Mouse (Mus musculus): ENCODE measurements around the gene Mettl27. TPM values are rescaled to one million over a fixed set of nuclear protein-coding genes. Genes with fewer than 3 reads are reported as not detected.
A peak's percentile ranks its signal among the peaks of the same experiment; 100 is the strongest.

Gene Mettl27
- polyA plus RNA-seq, 1 experiment from 2014 or later = 6.8 TPM

DNA sequence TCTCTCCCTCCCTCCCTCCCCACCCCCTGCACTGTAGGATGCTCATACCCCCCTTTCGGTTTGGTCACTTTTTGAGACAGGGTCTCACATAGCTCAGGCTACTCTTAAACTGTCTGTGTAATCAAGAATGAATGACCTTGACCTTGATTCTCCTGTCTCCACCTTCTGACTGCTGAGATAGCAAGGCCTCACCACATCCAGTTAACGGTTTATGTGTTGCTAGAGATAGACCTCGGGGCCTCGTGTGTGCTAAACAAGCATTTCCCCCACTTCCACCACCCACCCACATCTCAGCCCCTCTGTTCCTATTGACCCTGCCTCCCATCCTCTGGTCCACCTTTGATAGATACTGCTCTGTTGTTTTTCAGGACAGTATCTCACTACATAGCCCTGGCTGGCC, 45.7 kb downstream of the Mettl27 start:
- Histone ChIP-seq H3K4me3 (no peak overlapping the region), H3K4me2 (no peak overlapping the region), H3K4me1 (replicated peaks) (no peaks in the 10 kb centered on the region), H3K27ac (replicated peaks) (no peak overlapping the region), H3K9me3 (no peaks in the 10 kb centered on the region), H3K9ac (no peak overlapping the region), H3K36me3 (no peaks in the 10 kb centered on the region), H3K27me3 (no peaks in the 10 kb centered on the region)
- ATAC-seq (ENCODE audit: low FRiP score, low read depth) = no peak
- WGBS = 92% methylated on average over 4 of the region's 4 CpGs

DNA sequence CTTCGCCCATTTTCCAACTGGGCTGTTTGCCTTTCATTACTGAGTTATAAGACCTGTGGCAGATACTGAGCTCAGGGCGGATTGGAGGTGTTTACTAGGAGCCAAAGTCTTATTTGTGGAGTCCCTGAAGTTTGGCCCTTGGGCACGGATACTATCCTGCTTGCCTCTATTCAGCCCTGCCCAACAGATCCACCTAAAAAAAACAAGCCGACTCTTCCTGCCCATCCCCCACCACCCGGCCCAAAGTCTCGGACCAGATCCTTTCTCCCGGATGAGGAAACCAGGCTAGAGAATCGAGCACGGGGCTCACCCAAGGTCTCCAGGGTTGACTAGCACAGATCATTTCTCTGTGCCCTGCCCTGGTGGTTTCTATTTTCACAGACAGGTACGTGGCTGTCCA, 49.0 kb downstream of the Mettl27 start:
- Histone ChIP-seq H3K36me3 (no peaks in the 10 kb centered on the region), H3K4me2 (no peak overlapping the region), H3K4me3 (no peak overlapping the region), H3K9ac (no peak overlapping the region), H3K4me1 (replicated peaks) (peaks cover 7% of the 10 kb centered on the region), H3K9me3 (no peaks in the 10 kb centered on the region), H3K27me3 (peaks cover 19% of the 10 kb centered on the region), H3K27ac (replicated peaks) (no peak overlapping the region)
- WGBS = 73% methylated on average over 10 of the region's 10 CpGs
- no peak for ATAC-seq (ENCODE audit: low FRiP score, low read depth)

DNA sequence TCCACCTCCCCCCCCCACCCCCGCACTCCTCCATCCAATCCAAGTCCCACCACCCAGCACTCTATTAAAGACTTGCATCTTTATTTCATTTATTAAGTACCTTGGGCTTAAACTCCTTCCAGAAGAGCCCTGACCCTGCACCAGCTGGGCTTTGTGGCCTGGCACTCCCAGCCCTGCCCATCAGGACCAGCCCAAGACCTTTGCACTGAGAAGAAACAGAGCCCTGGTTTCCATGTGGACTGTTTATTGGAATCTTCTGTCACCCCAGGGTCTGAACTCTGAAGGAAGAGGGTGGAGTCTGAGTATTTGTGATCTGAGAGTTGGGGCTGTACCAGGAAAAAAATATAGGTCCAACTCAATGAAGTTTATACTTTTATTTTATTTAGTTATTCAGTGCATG, 50.9 kb downstream of the Mettl27 start:
- no peaks in the 10 kb centered on the region for H3K9me3 ChIP-seq
- H3K4me2 ChIP-seq = no peak overlapping the region
- peaks cover 16% of the 10 kb centered on the region for H3K4me1 ChIP-seq (replicated peaks)
- ATAC-seq (ENCODE audit: low FRiP score, low read depth) = no peak
- H3K4me3 ChIP-seq = no peak overlapping the region
- WGBS = 90% methylated on average over 1 of the region's 1 CpGs
- no peak overlapping the region for H3K9ac ChIP-seq
- peaks cover 38% of the 10 kb centered on the region for H3K27me3 ChIP-seq
- no peak overlapping the region for H3K27ac ChIP-seq (replicated peaks)
- H3K36me3 ChIP-seq = no peaks in the 10 kb centered on the region

DNA sequence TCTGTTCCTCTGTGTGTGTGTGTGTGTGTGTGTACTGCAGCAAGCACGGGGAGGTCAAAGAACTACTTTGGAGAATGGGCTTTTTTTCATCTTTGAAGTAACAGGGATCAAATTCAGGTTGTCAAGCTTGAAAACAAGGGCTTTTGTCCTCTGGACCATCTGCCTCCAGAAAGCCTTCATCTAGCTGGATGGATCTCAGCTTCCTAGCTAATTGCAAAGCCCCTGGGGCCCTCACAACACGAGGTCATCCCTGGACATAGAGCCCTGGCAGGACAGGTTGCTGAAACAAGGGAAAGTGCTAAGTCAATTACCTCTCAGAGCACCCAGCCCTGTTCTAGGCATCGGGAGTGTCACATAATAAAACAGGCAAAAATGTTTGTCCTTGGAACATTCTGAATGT, 51.6 kb downstream of the Mettl27 start:
- H3K9ac ChIP-seq = no peak overlapping the region
- no peak for ATAC-seq (ENCODE audit: low FRiP score, low read depth)
- H3K4me3 ChIP-seq = no peak overlapping the region
- no peaks in the 10 kb centered on the region for H3K9me3 ChIP-seq
- no peak overlapping the region for H3K4me2 ChIP-seq
- H3K4me1 ChIP-seq (replicated peaks) = peaks cover 16% of the 10 kb centered on the region
- no peaks in the 10 kb centered on the region for H3K36me3 ChIP-seq
- H3K27me3 ChIP-seq = peaks cover 43% of the 10 kb centered on the region
- H3K27ac ChIP-seq (replicated peaks) = no peak overlapping the region
- WGBS = 3% methylated on average over 3 of the region's 3 CpGs

DNA sequence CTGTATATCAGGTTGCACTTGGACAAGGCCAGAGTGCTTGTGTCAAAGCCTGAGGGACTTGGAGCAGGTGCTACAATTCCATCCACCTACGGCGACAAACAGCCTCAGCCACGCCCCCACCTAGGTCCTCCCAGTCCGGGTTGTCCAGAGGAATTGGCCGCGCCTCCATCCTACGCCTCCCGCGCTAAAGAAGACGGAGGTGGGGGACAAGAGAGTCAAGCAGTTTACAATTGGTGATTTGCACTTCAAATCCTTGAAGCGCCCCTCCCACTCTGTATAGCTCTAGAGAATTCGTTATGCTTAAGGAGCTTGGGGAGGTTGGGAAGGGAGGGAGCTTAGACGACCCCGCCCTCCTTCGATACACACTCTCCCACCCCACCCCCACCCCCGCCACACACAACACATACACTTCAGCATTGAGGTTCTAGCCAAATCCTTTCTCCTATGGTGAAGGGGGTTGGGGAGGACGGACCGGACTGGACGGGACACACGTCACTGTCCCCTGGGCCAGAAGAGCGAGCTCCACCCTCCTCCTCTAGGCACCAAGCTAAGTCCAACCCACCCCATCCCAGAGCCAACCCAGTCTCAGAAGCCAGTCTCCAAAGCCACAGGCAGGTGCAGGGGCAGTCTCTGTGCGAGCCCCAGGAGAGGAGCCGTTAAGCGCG, 53.6 kb downstream of the Mettl27 start, which contains the start of gene Cldn3:
TSS of gene Cldn3 (plus strand) at position 582 of the 665 bp plus-strand sequence.
- H3K27ac ChIP-seq (replicated peaks) = no peak within 1 kb of the TSS
- H3K9me3 ChIP-seq = no peaks in the 10 kb centered on the region
- peak within 1 kb of the TSS; percentile 45 for H3K4me2 ChIP-seq
- H3K4me1 ChIP-seq (replicated peaks) = peaks cover 16% of the 10 kb centered on the region
- no peak within 1 kb of the TSS for H3K9ac ChIP-seq
- ATAC-seq (ENCODE audit: low FRiP score, low read depth) = peak; percentile 67
- H3K4me3 ChIP-seq = peak within 1 kb of the TSS; percentile 28
- no peaks in the 10 kb centered on the region for H3K36me3 ChIP-seq
- H3K27me3 ChIP-seq = peaks cover 49% of the 10 kb centered on the region
- 1% methylated on average over 25 of the region's 25 CpGs for WGBS

DNA sequence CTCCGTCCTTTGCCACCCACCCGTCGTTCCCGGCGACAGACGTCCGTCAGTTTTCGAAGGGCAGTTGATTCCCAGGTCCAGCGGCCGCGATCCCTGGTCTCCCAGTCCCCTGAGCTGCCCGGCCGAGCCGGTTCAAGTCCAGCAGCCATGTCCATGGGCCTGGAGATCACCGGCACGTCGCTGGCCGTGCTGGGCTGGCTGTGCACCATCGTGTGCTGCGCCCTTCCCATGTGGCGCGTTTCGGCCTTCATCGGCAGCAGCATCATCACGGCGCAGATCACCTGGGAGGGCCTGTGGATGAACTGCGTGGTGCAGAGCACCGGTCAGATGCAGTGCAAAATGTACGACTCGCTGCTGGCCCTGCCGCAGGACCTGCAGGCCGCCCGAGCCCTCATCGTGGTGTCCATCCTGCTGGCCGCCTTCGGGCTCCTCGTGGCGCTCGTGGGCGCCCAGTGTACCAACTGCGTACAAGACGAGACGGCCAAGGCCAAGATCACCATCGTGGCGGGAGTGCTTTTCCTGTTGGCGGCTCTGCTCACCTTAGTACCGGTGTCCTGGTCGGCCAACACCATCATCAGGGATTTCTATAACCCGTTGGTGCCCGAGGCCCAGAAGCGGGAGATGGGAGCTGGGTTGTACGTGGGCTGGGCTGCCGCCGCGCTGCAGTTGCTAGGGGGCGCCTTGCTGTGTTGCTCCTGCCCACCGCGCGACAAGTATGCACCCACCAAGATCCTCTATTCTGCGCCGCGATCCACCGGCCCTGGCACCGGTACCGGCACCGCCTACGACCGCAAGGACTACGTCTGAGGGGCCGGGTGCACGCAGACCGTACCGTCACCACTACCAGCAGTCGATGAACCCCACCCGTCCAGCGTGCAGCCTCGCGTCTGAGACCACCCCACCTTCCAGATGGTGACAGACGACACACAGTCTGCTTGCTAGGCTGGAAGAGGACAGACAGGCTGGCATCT, 54.4 kb downstream of the Mettl27 start:
- H3K27ac ChIP-seq (replicated peaks) = no peak overlapping the region
- peak; percentile 8; the same call in 1 of the 2 replicates for ATAC-seq (ENCODE audit: low FRiP score, low read depth)
- 2% methylated on average over 79 of the region's 79 CpGs for WGBS
- H3K27me3 ChIP-seq = peaks cover 49% of the 10 kb centered on the region
- H3K9ac ChIP-seq = no peak overlapping the region
- H3K4me3 ChIP-seq = peak overlapping the region; percentile 28
- H3K9me3 ChIP-seq = no peaks in the 10 kb centered on the region
- H3K4me2 ChIP-seq = peak overlapping the region; percentile 45
- peaks cover 16% of the 10 kb centered on the region for H3K4me1 ChIP-seq (replicated peaks)
- no peaks in the 10 kb centered on the region for H3K36me3 ChIP-seq

DNA sequence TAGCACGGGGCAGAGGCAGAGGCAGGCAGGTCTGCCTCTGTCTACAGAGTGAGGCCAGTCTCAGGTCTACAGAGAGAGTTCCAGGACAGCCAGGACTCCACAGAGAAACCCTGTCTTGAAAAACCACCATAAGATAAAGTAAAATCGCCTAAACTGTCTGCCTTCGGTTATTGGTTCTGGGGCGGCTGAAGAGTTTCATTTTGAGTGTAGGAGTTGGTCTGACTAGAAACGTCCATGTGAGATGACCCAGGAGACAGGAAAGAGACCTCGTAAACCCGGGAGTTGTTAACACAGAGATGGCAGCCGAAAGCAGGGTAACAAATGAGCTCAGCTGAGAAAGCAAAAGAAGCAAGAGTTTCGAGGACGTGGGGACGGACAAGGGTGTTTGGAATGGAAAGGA, 57.0 kb downstream of the Mettl27 start:
- no peak for ATAC-seq (ENCODE audit: low FRiP score, low read depth)
- no peak overlapping the region for H3K27ac ChIP-seq (replicated peaks)
- H3K36me3 ChIP-seq = no peaks in the 10 kb centered on the region
- H3K4me3 ChIP-seq = no peak overlapping the region
- no peak overlapping the region for H3K9ac ChIP-seq
- H3K4me2 ChIP-seq = no peak overlapping the region
- 79% methylated on average over 11 of the region's 11 CpGs for WGBS
- H3K4me1 ChIP-seq (replicated peaks) = peaks cover 16% of the 10 kb centered on the region
- H3K27me3 ChIP-seq = peaks cover 49% of the 10 kb centered on the region
- H3K9me3 ChIP-seq = no peaks in the 10 kb centered on the region

DNA sequence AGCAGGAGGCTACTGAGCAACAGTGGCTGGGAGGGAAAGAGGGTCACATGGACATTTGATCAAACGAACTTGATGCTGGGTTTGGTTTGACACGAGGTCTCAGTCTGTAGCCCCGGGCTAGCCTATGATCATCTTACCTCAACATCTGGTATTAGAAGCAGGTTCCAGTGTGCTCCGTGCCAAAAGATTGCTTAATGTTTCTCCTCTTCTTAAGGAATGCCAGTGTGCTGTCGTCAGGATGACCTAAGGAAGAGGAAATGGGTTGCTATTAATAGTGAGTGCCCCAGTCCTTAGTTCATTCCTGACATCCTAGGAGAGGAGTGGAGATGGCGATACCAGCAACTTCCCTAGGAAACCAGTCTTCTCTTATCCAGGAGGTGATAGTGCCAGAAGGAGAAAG, 57.6 kb downstream of the Mettl27 start:
- Histone ChIP-seq H3K9me3 (no peaks in the 10 kb centered on the region), H3K4me2 (no peak overlapping the region), H3K4me3 (no peak overlapping the region), H3K27ac (replicated peaks) (no peak overlapping the region), H3K9ac (no peak overlapping the region), H3K36me3 (no peaks in the 10 kb centered on the region), H3K4me1 (replicated peaks) (peaks cover 16% of the 10 kb centered on the region), H3K27me3 (peaks cover 44% of the 10 kb centered on the region)
- no peak for ATAC-seq (ENCODE audit: low FRiP score, low read depth)
- WGBS = 74% methylated on average over 6 of the region's 6 CpGs

Other genes starting within 250 kb of the Mettl27 start
- 23.0 and 25.8 TPM in 2 replicates for gene Limk1, start 243.8 kb upstream of the Mettl27 start, polyA plus RNA-seq (2015; fragmentation: Nextera tagmentation; extraction: Ambion mirVana)
- 21.0 and 24.5 TPM in 2 replicates for gene Eln, start 185.0 kb upstream of the Mettl27 start, polyA plus RNA-seq (2015; fragmentation: Nextera tagmentation; extraction: Ambion mirVana)
- gene Tmem270, start 25.6 kb upstream of the Mettl27 start, polyA plus RNA-seq (2015; fragmentation: Nextera tagmentation; extraction: Ambion mirVana) = not detected in 2 replicates
- gene Cldn13, start 16.8 kb upstream of the Mettl27 start, polyA plus RNA-seq (2015; fragmentation: Nextera tagmentation; extraction: Ambion mirVana) = 0.23 TPM in 1 of 2 replicates, not detected in the other
- gene Cldn4, start 14.6 kb downstream of the Mettl27 start, polyA plus RNA-seq (2015; fragmentation: Nextera tagmentation; extraction: Ambion mirVana) = 0.10 TPM in 1 of 2 replicates, not detected in the other
- gene Cldn3, start 53.8 kb downstream of the Mettl27 start, polyA plus RNA-seq (2015; fragmentation: Nextera tagmentation; extraction: Ambion mirVana) = 2.2 and 2.8 TPM in 2 replicates
- 68.1 and 68.3 TPM in 2 replicates for gene Abhd11, start 76.8 kb downstream of the Mettl27 start, polyA plus RNA-seq (2015; fragmentation: Nextera tagmentation; extraction: Ambion mirVana)
- gene Stx1a, start 91.1 kb downstream of the Mettl27 start, polyA plus RNA-seq (2015; fragmentation: Nextera tagmentation; extraction: Ambion mirVana) = 127 and 145 TPM in 2 replicates
- gene Dnajc30, start 131.8 kb downstream of the Mettl27 start, polyA plus RNA-seq (2015; fragmentation: Nextera tagmentation; extraction: Ambion mirVana) = 41.1 and 42.9 TPM in 2 replicates
- 76.3 and 80.3 TPM in 2 replicates for gene Bud23, start 132.6 kb downstream of the Mettl27 start, polyA plus RNA-seq (2015; fragmentation: Nextera tagmentation; extraction: Ambion mirVana)
- 37.3 and 43.0 TPM in 2 replicates for gene Vps37d, start 145.9 kb downstream of the Mettl27 start, polyA plus RNA-seq (2015; fragmentation: Nextera tagmentation; extraction: Ambion mirVana)
- gene Mlxipl, start 157.5 kb downstream of the Mettl27 start, polyA plus RNA-seq (2015; fragmentation: Nextera tagmentation; extraction: Ambion mirVana) = 0.97 and 1.6 TPM in 2 replicates
- 13.9 and 16.0 TPM in 2 replicates for gene Tbl2, start 217.3 kb downstream of the Mettl27 start, polyA plus RNA-seq (2015; fragmentation: Nextera tagmentation; extraction: Ambion mirVana)
- 38.4 and 41.4 TPM in 2 replicates for gene Bcl7b, start 235.9 kb downstream of the Mettl27 start, polyA plus RNA-seq (2015; fragmentation: Nextera tagmentation; extraction: Ambion mirVana)